Mouse (Mus musculus) midbrain, embryonic 11.5 days (tissue): ENCODE results near the gene Zfp784. TPM values are rescaled to one million over a fixed set of nuclear protein-coding genes. Genes with fewer than 3 reads are reported as not detected.
"Not testable (repeated sequence)": the region's sequence is repeated elsewhere in the genome, so short reads cannot be mapped to it uniquely, and the experiment has no call there.

Experiments
- ATAC-seq: fragments of 200-750 bp; cut with Nextera tagmentation; 2 replicates; pipeline ENCODE4 v1.8.0; 2017; ENCODE audit warnings: moderate TSS enrichment, moderate library complexity; ENCODE audit not compliant: low FRiP score
- DNase-seq: peaks from one replicate; pipeline ENCODE4 v3.0.0; 2015; ENCODE audit warnings: low spot score; ENCODE audit errors: missing footprints
- H3K27ac ChIP-seq: fragments of 300-500 bp; sonication (generic); 2 replicates; pipeline ENCODE4 v1.5.1; 2014; ENCODE audit warnings: low read depth, low read length
- H3K27me3 ChIP-seq: fragments of 300-500 bp; sonication (generic); 2 replicates; pipeline ENCODE4 v1.6.1; 2014; ENCODE audit warnings: mild to moderate bottlenecking, low read length, moderate library complexity, mixed read lengths; ENCODE audit not compliant: control insufficient read depth, insufficient read depth
- H3K36me3 ChIP-seq: fragments of 300-500 bp; sonication (generic); 2 replicates; pipeline ENCODE4 v1.6.1; 2014; ENCODE audit warnings: mild to moderate bottlenecking, low read length, moderate library complexity, mixed read lengths; ENCODE audit not compliant: control insufficient read depth, insufficient read depth
- H3K4me1 ChIP-seq: fragments of 300-500 bp; sonication (generic); 2 replicates; pipeline ENCODE4 v1.6.1; 2014; ENCODE audit warnings: low read length; ENCODE audit not compliant: control insufficient read depth, insufficient read depth
- H3K4me2 ChIP-seq: fragments of 300-500 bp; sonication (generic); 2 replicates; pipeline ENCODE4 v1.6.1; 2014; ENCODE audit warnings: mild to moderate bottlenecking, moderate library complexity
- H3K4me3 ChIP-seq: fragments of 300-500 bp; sonication (generic); 2 replicates; pipeline ENCODE4 v1.5.1; 2014; ENCODE audit warnings: low read depth, low read length
- H3K9ac ChIP-seq: fragments of 300-500 bp; sonication (generic); 2 replicates; pipeline ENCODE4 v1.6.1; 2014; ENCODE audit warnings: low read length
- H3K9me3 ChIP-seq: fragments of 300-500 bp; sonication (generic); 2 replicates; pipeline ENCODE4 v1.6.1; 2016; ENCODE audit warnings: low read length; ENCODE audit not compliant: control insufficient read depth
- WGBS: fragments of 180-500 bp; shearing (Covaris S2); extraction: QIAGEN DNeasy Blood & Tissue Kit; methylation state at CpG from one replicate; pipeline ENCODE4 v1.1.7; 2014; 5-methylcytosine and 5-hydroxymethylcytosine counted together
- polyA plus RNA-seq: library from polyadenylated mRNA; unstranded; fragments of >200 nt; fragmentation: Nextera tagmentation; extraction: Ambion mirVana; gene quantifications from 2 replicates; pipeline ENCODE4 v1.2.1, GENCODE M21; 2014

Gene Zfp784
- polyA plus RNA-seq, 1 experiment from 2014 or later = 3.3 TPM

- Histone ChIP-seq H3K9me3 (no peaks in the 10 kb centered on the region), H3K4me2 (peak within 1 kb of the TSS; percentile 60), H3K27ac (peak within 1 kb of the TSS; percentile 71), H3K27me3 (no peaks in the 10 kb centered on the region), H3K4me1 (peaks cover 12% of the 10 kb centered on the region), H3K9ac (peak within 1 kb of the TSS; percentile 96), H3K4me3 (peak within 1 kb of the TSS; percentile 98), H3K36me3 (peaks cover 22% of the 10 kb centered on the region)
- DNase-seq (peak; percentile 99), ATAC-seq (peak; percentile 98)
- under 1% methylated on average over 76 of the region's 81 CpGs for WGBS
These were observed 41.9 kb upstream of the Zfp784 start, which contains the start of gene Epn1 for GRCm38 (mm10) chr7:5080010-5080751. Epn1 (plus strand) TSS chr7:5080235.

GRCm38 (mm10) chr7:5079365-5080009, 41.2 kb upstream of the Zfp784 start:
- H3K4me3 ChIP-seq = peak overlapping the region; percentile 98
- WGBS = 40% methylated on average over 8 of the region's 13 CpGs
- peak; percentile 49 for ATAC-seq
- H3K36me3 ChIP-seq = peaks cover 27% of the 10 kb centered on the region
- peak overlapping the region; percentile 60; the same call in 1 of the 2 replicates for H3K4me2 ChIP-seq
- H3K27ac ChIP-seq, H3K9me3 ChIP-seq, H3K27me3 ChIP-seq, DNase-seq: not testable (repeated sequence)
- peak overlapping the region; percentile 96; the same call in 1 of the 2 replicates for H3K9ac ChIP-seq
- peaks cover 12% of the 10 kb centered on the region for H3K4me1 ChIP-seq

- no peak overlapping the region for H3K27ac ChIP-seq
- ATAC-seq = no peak
- no peak for DNase-seq
- peaks cover 10% of the 10 kb centered on the region for H3K4me1 ChIP-seq
- WGBS = 91% methylated on average over 2 of the region's 2 CpGs
- no peaks in the 10 kb centered on the region for H3K9me3 ChIP-seq
- no peak overlapping the region for H3K4me3 ChIP-seq
- H3K36me3 ChIP-seq = peaks cover 29% of the 10 kb centered on the region; the same call in 1 of the 2 replicates
- H3K27me3 ChIP-seq = no peaks in the 10 kb centered on the region
- H3K9ac ChIP-seq = no peak overlapping the region
- no peak overlapping the region for H3K4me2 ChIP-seq
These were observed 38.7 kb upstream of the Zfp784 start for GRCm38 (mm10) chr7:5076931-5077330.

GRCm38 (mm10) chr7:5074984-5075383, 36.7 kb upstream of the Zfp784 start:
- Histone ChIP-seq H3K4me1 (no peaks in the 10 kb centered on the region), H3K36me3 (peaks cover 39% of the 10 kb centered on the region), H3K27ac (no peak overlapping the region), H3K9ac (no peak overlapping the region), H3K9me3 (no peaks in the 10 kb centered on the region), H3K4me3 (no peak overlapping the region), H3K27me3 (no peaks in the 10 kb centered on the region), H3K4me2 (no peak overlapping the region)
- 89% methylated on average over 5 of the region's 5 CpGs for WGBS
- ATAC-seq = no peak
- DNase-seq = no peak

GRCm38 (mm10) chr7:5073586-5073985, 35.3 kb upstream of the Zfp784 start:
- Histone ChIP-seq H3K36me3 (peaks cover 47% of the 10 kb centered on the region), H3K4me3 (no peak overlapping the region), H3K27me3 (no peaks in the 10 kb centered on the region), H3K27ac (no peak overlapping the region), H3K4me1 (no peaks in the 10 kb centered on the region), H3K4me2 (no peak overlapping the region), H3K9ac (no peak overlapping the region), H3K9me3 (no peaks in the 10 kb centered on the region)
- DNase-seq (no peak), ATAC-seq (no peak)
- WGBS = 86% methylated on average over 1 of the region's 1 CpGs

GRCm38 (mm10) chr7:5064886-5065285, 26.6 kb upstream of the Zfp784 start:
- DNase-seq (no peak), ATAC-seq (no peak)
- no peak overlapping the region for H3K4me3 ChIP-seq
- peaks cover 19% of the 10 kb centered on the region for H3K4me1 ChIP-seq
- no peak overlapping the region for H3K9ac ChIP-seq
- peaks cover 25% of the 10 kb centered on the region; the same call in 1 of the 2 replicates for H3K36me3 ChIP-seq
- WGBS = 93% methylated on average over 6 of the region's 6 CpGs
- no peaks in the 10 kb centered on the region for H3K27me3 ChIP-seq
- H3K4me2 ChIP-seq = no peak overlapping the region
- H3K9me3 ChIP-seq = no peaks in the 10 kb centered on the region
- no peak overlapping the region for H3K27ac ChIP-seq

- Histone ChIP-seq H3K4me1 (peaks cover 22% of the 10 kb centered on the region), H3K36me3 (peaks cover 8% of the 10 kb centered on the region; the same call in 1 of the 2 replicates), H3K27ac (peak overlapping the region; percentile 99), H3K9me3 (no peaks in the 10 kb centered on the region), H3K27me3 (peaks cover 12% of the 10 kb centered on the region), H3K4me3 (peak overlapping the region; percentile 80), H3K9ac (peak overlapping the region; percentile 93), H3K4me2 (peak overlapping the region; percentile 92)
- WGBS = under 1% methylated on average over 44 of the region's 51 CpGs
- DNase-seq (peak; percentile 98), ATAC-seq (peak; percentile 66)
These were observed 24.2 kb upstream of the Zfp784 start for GRCm38 (mm10) chr7:5062360-5063001.

GRCm38 (mm10) chr7:5061774-5062359, 23.6 kb upstream of the Zfp784 start, which contains the start of gene U2af2:
U2af2 (plus strand) TSS chr7:5062143.
- Histone ChIP-seq H3K4me2 (peak within 1 kb of the TSS; percentile 92), H3K36me3 (peaks cover 8% of the 10 kb centered on the region; the same call in 1 of the 2 replicates), H3K27me3 (peaks cover 19% of the 10 kb centered on the region), H3K9me3 (no peaks in the 10 kb centered on the region), H3K4me3 (peak within 1 kb of the TSS; percentile 80), H3K27ac (peak within 1 kb of the TSS; percentile 99), H3K9ac (peak within 1 kb of the TSS; percentile 93), H3K4me1 (peaks cover 25% of the 10 kb centered on the region)
- ATAC-seq (peak; percentile 83), DNase-seq (no peak)
- under 1% methylated on average over 56 of the region's 65 CpGs for WGBS
